Mouse (Mus musculus) kidney, embryonic 14.5 days (tissue): Measurements from ENCODE around the gene Spock1. TPM values are rescaled to one million over a fixed set of nuclear protein-coding genes. Genes with fewer than 3 reads are reported as not detected.

Experiments
- ATAC-seq: fragments of 200-750 bp; cut with Nextera tagmentation; 2 replicates; pipeline ENCODE4 v1.8.0; 2017; ENCODE audit warnings: moderate number of reproducible peaks, mild to moderate bottlenecking, moderate TSS enrichment, moderate library complexity; ENCODE audit not compliant: low FRiP score, low TSS enrichment
- H3K27ac ChIP-seq: fragments of 300-500 bp; sonication (generic); 2 replicates; pipeline ENCODE4 v1.5.1; 2014; ENCODE audit warnings: low read depth, mild to moderate bottlenecking, low read length, moderate library complexity, mixed read lengths
- H3K27me3 ChIP-seq: fragments of 300-500 bp; sonication (generic); 2 replicates; pipeline ENCODE4 v1.6.1; 2014; ENCODE audit warnings: mild to moderate bottlenecking, low read length; ENCODE audit not compliant: control insufficient read depth, insufficient read depth
- H3K36me3 ChIP-seq: fragments of 300-500 bp; sonication (generic); 2 replicates; pipeline ENCODE4 v1.6.1; 2014; ENCODE audit warnings: low read length, mixed read lengths; ENCODE audit not compliant: control insufficient read depth, insufficient read depth
- H3K4me1 ChIP-seq: fragments of 300-500 bp; sonication (generic); 2 replicates; pipeline ENCODE4 v1.6.1; 2014; ENCODE audit warnings: low read length, mixed read lengths; ENCODE audit not compliant: control insufficient read depth, insufficient read depth
- H3K4me2 ChIP-seq: fragments of 300-500 bp; sonication (generic); replicated peaks from 2 replicates; pipeline ENCODE4 v1.6.1; 2014; ENCODE audit warnings: low read depth, mild to moderate bottlenecking, low read length
- H3K4me3 ChIP-seq: fragments of 300-500 bp; sonication (generic); 2 replicates; pipeline ENCODE4 v1.5.1; 2014; ENCODE audit warnings: mild to moderate bottlenecking, low read length
- H3K9ac ChIP-seq: fragments of 300-500 bp; sonication (generic); 2 replicates; pipeline ENCODE4 v1.6.1; 2014; ENCODE audit warnings: low read depth, mild to moderate bottlenecking, low read length, moderate library complexity
- H3K9me3 ChIP-seq: fragments of 300-500 bp; sonication (generic); 2 replicates; pipeline ENCODE4 v1.6.1; 2016; ENCODE audit warnings: low read length; ENCODE audit not compliant: control insufficient read depth
- WGBS: fragments of 180-500 bp; shearing (Covaris S2); extraction: QIAGEN DNeasy Blood & Tissue Kit; methylation state at CpG from one replicate; pipeline ENCODE4 v1.1.7; 2014; 5-methylcytosine and 5-hydroxymethylcytosine counted together
- polyA plus RNA-seq: library from polyadenylated mRNA; unstranded; fragments of >200 nt; fragmentation: Nextera tagmentation; extraction: Ambion mirVana; gene quantifications from 2 replicates; pipeline ENCODE4 v1.2.1, GENCODE M21; 2014

Spock1 gene
- polyA plus RNA-seq, 1 experiment from 2014 or later = 0.50 TPM

GRCm38 (mm10) chr13:57782107-57782561, 126.0 kb downstream of the Spock1 start:
- peaks cover 7% of the 10 kb centered on the region; the same call in 1 of the 2 replicates for H3K9me3 ChIP-seq
- ATAC-seq = no peak
- 88% methylated on average over 6 of the region's 6 CpGs for WGBS

DNA sequence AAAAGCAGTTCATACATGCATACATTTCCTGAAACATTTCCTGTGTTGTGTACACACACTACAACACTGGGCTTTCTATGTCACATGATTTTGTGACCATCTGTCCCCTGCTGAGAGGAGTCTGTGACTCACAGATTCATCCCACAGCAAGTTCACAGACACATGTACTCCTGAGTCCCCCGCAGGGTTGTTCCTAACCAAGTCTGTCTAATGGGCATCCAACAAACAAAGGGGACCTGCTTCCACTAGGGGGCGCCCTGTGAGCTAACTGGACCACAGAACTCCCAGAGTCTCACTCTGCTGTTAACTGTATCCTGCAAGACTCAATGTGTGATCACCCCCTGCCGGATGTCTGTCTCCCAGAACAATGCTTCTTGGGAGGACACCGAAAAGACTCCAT, 129.0 kb downstream of the Spock1 start:
- 74% methylated on average over 4 of the region's 4 CpGs for WGBS
- H3K4me1 ChIP-seq = no peaks in the 10 kb centered on the region
- no peak overlapping the region for H3K27ac ChIP-seq
- H3K9ac ChIP-seq = no peak overlapping the region
- no peak for ATAC-seq
- no peaks in the 10 kb centered on the region for H3K36me3 ChIP-seq
- H3K9me3 ChIP-seq = peaks cover 7% of the 10 kb centered on the region; the same call in 1 of the 2 replicates
- H3K4me2 ChIP-seq = no peak overlapping the region
- no peak overlapping the region for H3K4me3 ChIP-seq
- H3K27me3 ChIP-seq = no peaks in the 10 kb centered on the region

More at GRCm38 (mm10) chr13:57782107-57782561, 126.0 kb downstream of the Spock1 start:
- no peak overlapping the region for H3K4me2 ChIP-seq
- no peak overlapping the region for H3K4me3 ChIP-seq
- H3K9ac ChIP-seq = no peak overlapping the region
- no peaks in the 10 kb centered on the region for H3K27me3 ChIP-seq
- no peak overlapping the region for H3K27ac ChIP-seq
- no peaks in the 10 kb centered on the region for H3K4me1 ChIP-seq
- H3K36me3 ChIP-seq = no peaks in the 10 kb centered on the region

GRCm38 (mm10) chr13:57778524-57778923, 129.6 kb downstream of the Spock1 start:
- H3K27ac ChIP-seq = no peak overlapping the region
- no peak overlapping the region for H3K9ac ChIP-seq
- no peak overlapping the region for H3K4me2 ChIP-seq
- no peaks in the 10 kb centered on the region for H3K36me3 ChIP-seq
- no peaks in the 10 kb centered on the region for H3K27me3 ChIP-seq
- H3K4me3 ChIP-seq = no peak overlapping the region
- H3K4me1 ChIP-seq = no peaks in the 10 kb centered on the region
- no peak for ATAC-seq
- 79% methylated on average over 3 of the region's 3 CpGs for WGBS
- H3K9me3 ChIP-seq = peaks cover 7% of the 10 kb centered on the region; the same call in 1 of the 2 replicates

- no peak overlapping the region for H3K27ac ChIP-seq
- H3K9ac ChIP-seq = no peak overlapping the region
- H3K9me3 ChIP-seq = 0 out of 2 replicates have a peak, but pooled peaks cover 3% of the 10 kb centered on the region
- no peak overlapping the region for H3K4me2 ChIP-seq
- ATAC-seq = no peak
- no peaks in the 10 kb centered on the region for H3K4me1 ChIP-seq
- 77% methylated on average over 6 of the region's 6 CpGs for WGBS
- H3K27me3 ChIP-seq = no peaks in the 10 kb centered on the region
- no peak overlapping the region for H3K4me3 ChIP-seq
- H3K36me3 ChIP-seq = no peaks in the 10 kb centered on the region
Measured at GRCm38 (mm10) chr13:57771998-57772397, 136.1 kb downstream of the Spock1 start.

- Histone ChIP-seq H3K4me3 (no peak overlapping the region), H3K27ac (no peak overlapping the region), H3K4me1 (no peaks in the 10 kb centered on the region), H3K9ac (no peak overlapping the region), H3K36me3 (no peaks in the 10 kb centered on the region), H3K9me3 (0 out of 2 replicates have a peak, but pooled peaks cover 3% of the 10 kb centered on the region), H3K4me2 (no peak overlapping the region), H3K27me3 (no peaks in the 10 kb centered on the region; the same call in 1 of the 2 replicates)
- WGBS = 62% methylated on average over 3 of the region's 3 CpGs
- no peak for ATAC-seq
Measured at GRCm38 (mm10) chr13:57766721-57767120, 141.4 kb downstream of the Spock1 start.

GRCm38 (mm10) chr13:57761122-57761521, 147.0 kb downstream of the Spock1 start:
- ATAC-seq = no peak
- Histone ChIP-seq H3K4me1 (no peaks in the 10 kb centered on the region), H3K36me3 (no peaks in the 10 kb centered on the region), H3K9ac (no peak overlapping the region), H3K27me3 (no peaks in the 10 kb centered on the region; the same call in 1 of the 2 replicates), H3K27ac (no peak overlapping the region), H3K4me3 (no peak overlapping the region), H3K4me2 (no peak overlapping the region), H3K9me3 (no peaks in the 10 kb centered on the region)
- 86% methylated on average over 5 of the region's 5 CpGs for WGBS

DNA sequence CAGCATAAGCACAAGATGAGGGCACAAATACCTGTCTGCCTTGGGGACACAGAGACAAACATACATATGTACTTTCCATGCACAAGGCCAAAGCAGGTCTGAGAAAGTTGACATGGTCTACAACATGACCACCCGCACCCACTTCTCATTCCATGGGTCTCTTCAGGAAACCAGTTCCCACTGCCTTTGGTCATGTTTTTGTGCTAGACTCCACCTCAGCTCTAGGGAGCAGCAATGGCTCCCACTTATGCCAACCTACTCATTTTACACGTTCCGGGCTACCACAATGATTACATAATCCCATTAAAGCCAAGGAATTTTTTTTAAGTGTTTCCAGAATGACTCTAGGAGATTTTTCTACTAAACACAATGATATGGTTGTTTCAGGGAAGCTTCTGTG, 147.5 kb downstream of the Spock1 start:
- H3K4me3 ChIP-seq = no peak overlapping the region
- H3K36me3 ChIP-seq = no peaks in the 10 kb centered on the region
- H3K9ac ChIP-seq = no peak overlapping the region
- WGBS = 90% methylated on average over 3 of the region's 3 CpGs
- no peaks in the 10 kb centered on the region for H3K4me1 ChIP-seq
- H3K27me3 ChIP-seq = no peaks in the 10 kb centered on the region; the same call in 1 of the 2 replicates
- no peak overlapping the region for H3K27ac ChIP-seq
- no peak overlapping the region for H3K4me2 ChIP-seq
- ATAC-seq = no peak
- H3K9me3 ChIP-seq = no peaks in the 10 kb centered on the region

GRCm38 (mm10) chr13:57756316-57756715, 151.8 kb downstream of the Spock1 start:
- Histone ChIP-seq H3K4me3 (no peak overlapping the region), H3K27ac (no peak overlapping the region), H3K4me1 (no peaks in the 10 kb centered on the region), H3K36me3 (no peaks in the 10 kb centered on the region), H3K27me3 (no peaks in the 10 kb centered on the region), H3K9me3 (no peaks in the 10 kb centered on the region; the same call in 1 of the 2 replicates), H3K4me2 (no peak overlapping the region), H3K9ac (no peak overlapping the region)
- ATAC-seq = no peak
- 82% methylated on average over 3 of the region's 3 CpGs for WGBS

DNA sequence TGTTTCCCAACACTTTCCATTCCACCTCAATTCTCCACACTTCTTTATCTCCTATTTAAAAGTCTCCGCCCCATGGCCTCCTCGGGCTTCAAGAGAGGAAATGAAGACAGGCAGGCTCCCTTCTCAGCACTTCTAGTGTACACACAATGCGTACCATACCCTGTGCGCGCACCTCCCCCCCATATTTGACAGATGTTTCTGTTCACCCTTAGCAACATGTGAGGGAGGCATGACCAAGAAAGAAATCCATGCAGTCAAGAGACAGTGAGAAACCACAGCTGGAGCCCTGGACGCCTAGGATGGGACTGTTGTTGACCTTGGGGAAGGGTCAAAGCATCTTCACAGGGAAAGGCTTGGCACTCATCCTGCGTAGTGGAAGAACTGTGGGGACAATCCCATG, 157.3 kb downstream of the Spock1 start:
- no peak overlapping the region for H3K4me3 ChIP-seq
- H3K27me3 ChIP-seq = no peaks in the 10 kb centered on the region
- no peaks in the 10 kb centered on the region for H3K36me3 ChIP-seq
- 47% methylated on average over 7 of the region's 7 CpGs for WGBS
- peak; percentile 46; the same call in 1 of the 2 replicates for ATAC-seq
- H3K4me2 ChIP-seq = no peak overlapping the region
- H3K27ac ChIP-seq = no peak overlapping the region
- H3K9me3 ChIP-seq = no peaks in the 10 kb centered on the region; the same call in 1 of the 2 replicates
- H3K4me1 ChIP-seq = no peaks in the 10 kb centered on the region
- no peak overlapping the region for H3K9ac ChIP-seq
